Comparison of ENCODE assay signal across 32 mouse cellular contexts in genomic region chr3:100421354-100421753, GRCm38 (mm10).
A peak's percentile ranks its signal among the peaks of the same experiment; 100 is the strongest.
DNase-seq lines count a peak whose midpoint lies in the region; ATAC-seq and TF ChIP-seq lines count a peak whose summit lies in the region.
"Had no signal": no experiment of that assay in that cellular context is flagged by ENCODE, and none has a peak within 500 bp of the region (broad histone marks: within the 10 kb centered on the region; RNA-seq: fewer than 3 reads in every experiment).

No protein-coding gene starts in this region.

- no peak for TF ChIP-seq POLR2A in ES-Bruce4 (IDR thresholded peaks at IDR 0.05; ENCODE audit: insufficient read depth, low read length)

- no peak for TF ChIP-seq EP300 in liver, embryonic 14.5 days (IDR thresholded peaks at IDR 0.05; ENCODE audit: low read depth)
- no peak for TF ChIP-seq EP300 in ES-Bruce4 (IDR thresholded peaks at IDR 0.05; ENCODE audit: insufficient read depth, low read depth, low read length)

- ATAC-seq in frontal cortex, adult (ENCODE audit: low TSS enrichment), result peak; percentile 83
- no peak for ATAC-seq in liver, embryonic 14.5 days (ENCODE audit: insufficient read depth)
- no peak for ATAC-seq in liver, embryonic 11.5 days (replicated peaks; ENCODE audit: low FRiP score)
- ATAC-seq: forebrain, embryonic 16.5 days; intestine, postnatal 0 days; liver, embryonic 12.5 days; lung, postnatal 0 days; midbrain, embryonic 13.5 days; Patski had no signal

- no peak overlapping the region for H3K27ac ChIP-seq in liver, embryonic 14.5 days
- H3K27ac ChIP-seq in liver, embryonic 11.5 days (ENCODE audit: low read depth, low read length), result no peak overlapping the region
- peak overlapping the region; percentile 3; the same call in 1 of the 2 replicates for H3K27ac ChIP-seq in ES-Bruce4 (ENCODE audit: insufficient read depth, low read length)
- H3K27ac ChIP-seq: heart, embryonic 13.5 days; hindbrain, embryonic 14.5 days; limb, embryonic 13.5 days; liver, embryonic 12.5 days; midbrain, embryonic 13.5 days; stomach, postnatal 0 days had no signal

- H3K9me3 ChIP-seq in liver, embryonic 14.5 days (ENCODE audit: control insufficient read depth, low read length), result no peaks in the 10 kb centered on the region
- H3K9me3 ChIP-seq in liver, embryonic 11.5 days (ENCODE audit: control insufficient read depth, low read length), result no peaks in the 10 kb centered on the region
- H3K9me3 ChIP-seq in ES-Bruce4 (replicated peaks; ENCODE audit: control insufficient read depth, insufficient read depth, low read length, poor library complexity, severe bottlenecking), result no peaks in the 10 kb centered on the region
- H3K9me3 ChIP-seq: heart, embryonic 13.5 days; limb, embryonic 13.5 days; liver, embryonic 12.5 days; megakaryocyte, embryonic 14.5 days; midbrain, embryonic 13.5 days had no signal

- peak; percentile 3; the same call in 1 of the 2 replicates for TF ChIP-seq CTCF in liver, embryonic 14.5 days (IDR thresholded peaks at IDR 0.05; ENCODE audit: low read depth)
- no peak for TF ChIP-seq CTCF in ES-Bruce4 (IDR thresholded peaks at IDR 0.05; ENCODE audit: low read depth, low read length)

- WGBS in liver, embryonic 14.5 days (ENCODE audit: insufficient replicate concordance), result 60% methylated on average over 6 of the region's 6 CpGs
- WGBS in liver, embryonic 11.5 days, result 76% methylated on average over 6 of the region's 6 CpGs

- H3K4me2 ChIP-seq in liver, embryonic 14.5 days (ENCODE audit: low read depth), result no peak overlapping the region
- H3K4me2 ChIP-seq in liver, embryonic 11.5 days, result no peak overlapping the region
- H3K4me2 ChIP-seq: heart, embryonic 13.5 days; hindbrain, embryonic 14.5 days; limb, embryonic 13.5 days; liver, embryonic 12.5 days; midbrain, embryonic 13.5 days had no signal

- no peaks in the 10 kb centered on the region for H3K27me3 ChIP-seq in liver, embryonic 14.5 days (ENCODE audit: control insufficient read depth, insufficient read depth, low read length)
- no peaks in the 10 kb centered on the region for H3K27me3 ChIP-seq in liver, embryonic 11.5 days (replicated peaks; ENCODE audit: control insufficient read depth, insufficient read depth, low read length)
- no peaks in the 10 kb centered on the region for H3K27me3 ChIP-seq in ES-Bruce4 (ENCODE audit: control insufficient read depth, insufficient read depth, low read length, poor library complexity, severe bottlenecking)
- H3K27me3 ChIP-seq: CH12.LX; midbrain, embryonic 13.5 days; Patski had no signal

- no peaks in the 10 kb centered on the region for H3K36me3 ChIP-seq in liver, embryonic 14.5 days (replicated peaks; ENCODE audit: control insufficient read depth, insufficient read depth, low read depth)
- no peaks in the 10 kb centered on the region for H3K36me3 ChIP-seq in liver, embryonic 11.5 days (ENCODE audit: control insufficient read depth, insufficient read depth, low read length)
- no peaks in the 10 kb centered on the region for H3K36me3 ChIP-seq in ES-Bruce4 (ENCODE audit: control insufficient read depth, insufficient read depth, low read length, poor library complexity, severe bottlenecking)
- H3K36me3 ChIP-seq: heart, embryonic 13.5 days; limb, embryonic 13.5 days; liver, embryonic 12.5 days; midbrain, embryonic 13.5 days had no signal

- H3K4me3 ChIP-seq in liver, embryonic 14.5 days (ENCODE audit: insufficient read depth in 1 of 2, low read depth in 2 of 2, low read length in 2 of 2), result no peak overlapping the region
- no peak overlapping the region for H3K4me3 ChIP-seq in liver, embryonic 11.5 days (ENCODE audit: low read depth, low read length)
- H3K4me3 ChIP-seq in ES-Bruce4 (ENCODE audit: low read depth, low read length), result no peak overlapping the region
- H3K4me3 ChIP-seq: erythroblast, embryonic 14.5 days; heart, embryonic 13.5 days; limb, embryonic 13.5 days; liver, embryonic 12.5 days; megakaryocyte, embryonic 14.5 days; midbrain, embryonic 13.5 days had no signal

- H3K9ac ChIP-seq in liver, embryonic 14.5 days (replicated peaks), result no peak overlapping the region
- H3K9ac ChIP-seq in liver, embryonic 11.5 days (ENCODE audit: low read depth, low read length), result no peak overlapping the region
- H3K9ac ChIP-seq in ES-Bruce4 (ENCODE audit: low read depth, poor library complexity, severe bottlenecking), result no peak overlapping the region
- H3K9ac ChIP-seq: heart, embryonic 13.5 days; hindbrain, embryonic 14.5 days; limb, embryonic 13.5 days; liver, embryonic 12.5 days; midbrain, embryonic 13.5 days had no signal

- DNase-seq in frontal cortex, postnatal 14 days (ENCODE audit: low spot score in 2 of 2), result no peak
- DNase-seq in liver, embryonic 14.5 days (ENCODE audit: low read depth in 3 of 3, low spot score in 3 of 3), result no peak
- no peak for DNase-seq in liver, embryonic 11.5 days (ENCODE audit: low spot score)
- DNase-seq in left cerebral cortex, adult 8-10 months (ENCODE audit: low spot score in 2 of 2), result peak; percentile 24 to 67
- DNase-seq in retina, embryonic 14.5 days (ENCODE audit: low spot score), result no peak
- no peak for DNase-seq in thymus, postnatal 4 days
- DNase-seq: adrenal gland, postnatal 14 days; cerebellum, adult 18-20 months; cerebellum, postnatal 10 days; heart, postnatal 10 days; kidney, postnatal 14 days; layer of hippocampus, adult 9-11 months; lung, adult 18-20 months; lung, postnatal 4 days; right cerebral cortex, postnatal 14 days; thymus, adult 2 months; thymus, postnatal 36 days had no signal

- H3K4me1 ChIP-seq in liver, embryonic 14.5 days (replicated peaks; ENCODE audit: control insufficient read depth in 2 of 2, insufficient read depth in 2 of 2, low read length in 1 of 2), result peaks cover 4 to 10% of the 10 kb centered on the region in 2 experiments; a peak in 3 of 4 replicates
- no peaks in the 10 kb centered on the region; the same call in 1 of the 2 replicates for H3K4me1 ChIP-seq in liver, embryonic 11.5 days (replicated peaks; ENCODE audit: control insufficient read depth, insufficient read depth, low read length)
- peaks cover 9% of the 10 kb centered on the region for H3K4me1 ChIP-seq in ES-Bruce4 (ENCODE audit: control insufficient read depth, insufficient read depth, low read length)

Comparison
In these comparisons a context has a peak if more than half of its experiments do, and no peak if none do; other contexts are left out.
1. DNase-seq: peak in left cerebral cortex, adult 8-10 months (2 of 2); none in frontal cortex, postnatal 14 days (0 of 2), liver, embryonic 14.5 days (0 of 3), liver, embryonic 11.5 days (single experiment), retina, embryonic 14.5 days (single experiment) and thymus, postnatal 4 days (single experiment).